Mouse (Mus musculus) kidney, adult 2 months (tissue): ENCODE results near the gene Rassf10. TPM values are rescaled to one million over a fixed set of nuclear protein-coding genes. Genes with fewer than 3 reads are reported as not detected.

Experiments used
- DNase-seq: peaks from one replicate; pipeline ENCODE4 v3.0.0; 2021
- H3K27ac ChIP-seq: fragments of 200-500 bp; 2 replicates; pipeline ENCODE4 v1.5.1; 2012; ENCODE audit warnings: low read depth, low read length, control low read depth, inconsistent platforms; ENCODE audit not compliant: insufficient read depth
- H3K27me3 ChIP-seq: fragments of 200-500 bp; replicated peaks from 2 replicates; pipeline ENCODE4 v1.6.1; 2012; ENCODE audit warnings: mild to moderate bottlenecking, moderate library complexity, low read length, inconsistent platforms; ENCODE audit not compliant: control insufficient read depth, insufficient read depth
- H3K36me3 ChIP-seq: fragments of 200-500 bp; 2 replicates; pipeline ENCODE4 v1.6.1; 2012; ENCODE audit warnings: mild to moderate bottlenecking, moderate library complexity, low read length, inconsistent platforms; ENCODE audit not compliant: control insufficient read depth, insufficient read depth
- H3K4me1 ChIP-seq: fragments of 200-500 bp; 2 replicates; pipeline ENCODE4 v1.6.1; 2011; ENCODE audit warnings: low read length; ENCODE audit not compliant: control insufficient read depth, insufficient read depth
- H3K4me3 ChIP-seq: fragments of 200-500 bp; 2 replicates; pipeline ENCODE4 v1.5.1; 2011; ENCODE audit warnings: mild to moderate bottlenecking, low read depth, low read length, control low read depth; ENCODE audit not compliant: insufficient read depth
- CTCF ChIP-seq: fragments of 200-500 bp; conservative IDR thresholded peaks from 2 replicates; pipeline ENCODE4 v1.5.1; 2011; ENCODE audit warnings: low read depth, mild to moderate bottlenecking, control low read depth, low read length, moderate library complexity, mixed read lengths; ENCODE audit not compliant: insufficient read depth, insufficient read length
- POLR2A ChIP-seq: fragments of 200-500 bp; IDR thresholded peaks from one replicate; pipeline ENCODE4 v1.6.1; 2011; ENCODE audit warnings: low read depth, low read length, control low read depth
- WGBS: fragments of 180-500 bp; shearing (Covaris S2); methylation state at CpG from one replicate; pipeline ENCODE4 v1.1.7; 2018; 5-methylcytosine and 5-hydroxymethylcytosine counted together
- polyA plus RNA-seq: library from polyadenylated mRNA; depleted of rRNA; stranded (reverse); fragments of >200 nt; gene quantifications from 2 replicates; pipeline ENCODE4 v1.2.3, GENCODE M21; 2012

The Rassf10 gene
- polyA plus RNA-seq, 1 experiment, result 1.7 TPM

DNA sequence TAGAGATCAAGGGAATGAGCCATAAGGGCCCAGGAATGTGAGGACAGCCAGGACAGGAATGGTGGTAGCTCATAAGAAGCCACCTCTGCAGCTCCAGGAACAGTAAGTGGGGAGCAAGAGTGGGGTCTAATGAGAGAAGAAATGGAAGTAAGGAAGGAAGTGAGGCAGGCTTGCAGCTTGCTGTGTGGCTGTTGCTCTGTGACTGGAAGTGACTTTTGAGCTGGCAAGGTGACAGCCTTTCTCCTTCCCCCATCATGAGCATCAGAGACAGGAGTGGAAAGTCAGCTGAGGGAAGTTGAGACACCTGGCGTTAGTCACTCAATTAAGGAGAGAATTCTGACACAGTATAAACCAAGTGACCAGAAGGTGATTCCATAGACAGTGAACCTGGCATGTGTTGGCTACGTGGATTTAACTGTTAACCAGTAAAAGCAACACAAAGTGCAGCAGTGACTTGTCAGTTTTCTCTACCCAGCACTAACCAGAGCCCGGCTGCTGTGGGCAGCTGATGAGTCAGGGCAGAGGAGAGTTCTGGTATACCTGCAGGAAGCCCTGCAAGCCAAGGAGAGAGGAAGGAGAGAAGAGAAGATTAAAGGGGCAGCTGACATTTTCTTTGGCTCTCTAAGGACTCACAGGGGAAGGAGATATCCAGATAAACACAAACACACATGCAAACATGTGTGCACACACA is 49.9 kb downstream of the Rassf10 start:
- TF ChIP-seq POLR2A (no peak), CTCF (no peak)
- WGBS, result 60% methylated on average over 3 of the region's 3 CpGs
- Histone ChIP-seq H3K36me3 (no peaks in the 10 kb centered on the region), H3K4me3 (no peak overlapping the region), H3K27ac (no peak overlapping the region), H3K27me3 (no peaks in the 10 kb centered on the region), H3K4me1 (peaks cover 3% of the 10 kb centered on the region; the same call in 1 of the 2 replicates)
- DNase-seq, result no peak

DNA sequence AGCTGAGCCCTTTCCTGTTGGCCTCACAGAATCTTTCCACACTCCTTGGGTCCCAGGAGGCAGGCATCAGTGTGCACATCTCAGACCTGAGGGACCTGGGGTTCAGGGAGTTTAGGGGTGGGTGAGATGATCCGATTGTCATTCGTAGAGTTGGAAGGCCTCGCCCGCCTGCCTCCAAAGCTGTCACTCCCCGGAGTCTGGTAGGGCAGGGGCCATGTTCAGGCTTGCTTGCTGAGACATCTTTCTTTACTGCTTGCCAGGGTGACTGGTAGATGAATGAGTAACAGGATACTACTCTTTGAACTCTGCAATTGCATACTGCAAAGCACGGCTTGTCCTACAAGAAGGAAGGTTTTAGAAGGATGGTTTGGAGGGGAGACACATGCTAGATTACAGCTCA is 52.0 kb downstream of the Rassf10 start:
- H3K27ac ChIP-seq, result no peak overlapping the region; the same call in 1 of the 2 replicates
- DNase-seq, result peak; percentile 66
- H3K36me3 ChIP-seq, result no peaks in the 10 kb centered on the region
- WGBS, result 59% methylated on average over 6 of the region's 6 CpGs
- no peaks in the 10 kb centered on the region for H3K27me3 ChIP-seq
- TF ChIP-seq CTCF, result no peak
- no peak for TF ChIP-seq POLR2A
- H3K4me3 ChIP-seq, result no peak overlapping the region
- peaks cover 3% of the 10 kb centered on the region; the same call in 1 of the 2 replicates for H3K4me1 ChIP-seq
